Mouse (Mus musculus): ENCODE measurements around the gene Tbc1d32. TPM values are rescaled to one million over a fixed set of nuclear protein-coding genes. Genes with fewer than 3 reads are reported as not detected.
A peak's percentile ranks its signal among the peaks of the same experiment; 100 is the strongest.

Gene Tbc1d32
- polyA plus RNA-seq, 1 experiment from 2014 or later = 3.4 TPM

DNA sequence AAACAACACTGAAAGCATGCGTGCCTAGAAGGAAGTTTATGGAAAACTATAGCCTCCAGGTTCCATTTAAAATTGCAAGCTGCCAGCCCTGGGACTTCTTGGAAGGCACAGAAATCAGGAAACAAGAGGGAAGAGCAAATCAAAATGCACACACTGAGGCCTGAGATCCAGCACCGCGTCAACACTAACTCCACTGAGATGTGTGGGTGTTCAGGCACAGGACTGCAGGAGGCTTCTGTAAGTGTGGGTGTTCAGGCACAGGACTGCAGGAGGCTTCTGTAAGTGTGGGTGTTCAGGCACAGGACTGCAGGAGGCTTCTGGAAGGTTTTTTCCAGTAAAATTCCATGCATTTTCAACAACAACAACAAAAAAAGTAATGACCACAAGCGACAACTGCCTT, 62.7 kb downstream of the Tbc1d32 start:
- no peak for ATAC-seq (ENCODE audit: borderline replicate concordance, extremely low read depth, low FRiP score, low TSS enrichment)
- H3K27ac ChIP-seq = no peak overlapping the region

DNA sequence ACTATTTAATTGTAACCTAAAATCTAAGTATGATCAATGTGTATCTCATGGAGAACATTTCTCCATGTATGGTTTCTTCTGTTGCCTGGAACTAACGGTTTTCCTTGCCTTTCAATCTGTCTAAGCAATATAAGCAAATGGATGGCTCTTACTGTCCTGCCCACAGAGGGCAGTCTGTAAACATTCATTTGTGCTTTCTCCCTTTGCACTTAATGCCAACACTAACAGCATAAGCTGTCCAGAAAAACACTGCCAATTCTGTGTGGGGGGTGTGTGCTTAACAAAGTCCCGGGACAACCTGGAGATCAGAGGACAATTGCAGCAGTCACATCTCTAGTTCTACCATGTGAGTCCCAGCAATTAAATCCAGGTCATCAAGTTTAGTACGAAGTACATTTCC, 64.1 kb downstream of the Tbc1d32 start:
- Histone ChIP-seq H3K27me3 (no peaks in the 10 kb centered on the region), H3K27ac (no peak overlapping the region), H3K4me3 (no peak overlapping the region), H3K9me3 (no peaks in the 10 kb centered on the region), H3K4me2 (no peak overlapping the region), H3K9ac (no peak overlapping the region), H3K4me1 (no peaks in the 10 kb centered on the region), H3K36me3 (no peaks in the 10 kb centered on the region)
- ATAC-seq (ENCODE audit: borderline replicate concordance, extremely low read depth, low FRiP score, low TSS enrichment) = no peak
- 73% methylated on average over 3 of the region's 3 CpGs for WGBS

More for the DNA sequence above, 62.7 kb downstream of the Tbc1d32 start:
- no peak overlapping the region for H3K9ac ChIP-seq
- no peaks in the 10 kb centered on the region for H3K36me3 ChIP-seq
- 86% methylated on average over 4 of the region's 4 CpGs for whole genome bisulfite sequencing
- no peak overlapping the region for H3K4me2 ChIP-seq
- H3K4me1 ChIP-seq = no peaks in the 10 kb centered on the region
- H3K9me3 ChIP-seq = no peaks in the 10 kb centered on the region
- no peaks in the 10 kb centered on the region for H3K27me3 ChIP-seq
- H3K4me3 ChIP-seq = no peak overlapping the region

DNA sequence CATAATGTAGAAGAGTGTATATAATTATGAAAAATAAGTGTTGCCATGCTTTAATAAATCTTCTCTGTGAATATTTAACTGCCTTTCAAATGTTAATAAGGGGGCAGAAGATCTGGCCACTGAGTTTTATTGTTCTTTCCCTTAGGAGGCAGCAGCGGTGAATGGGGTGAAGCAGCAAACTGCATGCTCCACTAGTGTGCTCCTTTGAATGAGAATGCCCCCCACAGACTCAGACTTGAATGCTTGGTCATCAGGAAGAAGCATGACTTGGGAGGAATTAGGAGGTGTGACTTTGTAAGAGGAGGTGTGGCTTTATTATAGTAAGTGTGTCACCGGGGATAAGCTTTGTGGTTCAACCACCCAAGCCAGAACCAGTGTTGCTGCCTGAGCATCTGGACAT, 69.7 kb downstream of the Tbc1d32 start:
- no peaks in the 10 kb centered on the region for H3K4me1 ChIP-seq
- H3K36me3 ChIP-seq = no peaks in the 10 kb centered on the region
- no peak overlapping the region for H3K4me3 ChIP-seq
- H3K4me2 ChIP-seq = no peak overlapping the region
- H3K9ac ChIP-seq = no peak overlapping the region
- no peak overlapping the region for H3K27ac ChIP-seq
- H3K27me3 ChIP-seq = no peaks in the 10 kb centered on the region
- ATAC-seq (ENCODE audit: borderline replicate concordance, extremely low read depth, low FRiP score, low TSS enrichment) = no peak
- H3K9me3 ChIP-seq = no peaks in the 10 kb centered on the region
- 84% methylated on average over 2 of the region's 2 CpGs for WGBS

DNA sequence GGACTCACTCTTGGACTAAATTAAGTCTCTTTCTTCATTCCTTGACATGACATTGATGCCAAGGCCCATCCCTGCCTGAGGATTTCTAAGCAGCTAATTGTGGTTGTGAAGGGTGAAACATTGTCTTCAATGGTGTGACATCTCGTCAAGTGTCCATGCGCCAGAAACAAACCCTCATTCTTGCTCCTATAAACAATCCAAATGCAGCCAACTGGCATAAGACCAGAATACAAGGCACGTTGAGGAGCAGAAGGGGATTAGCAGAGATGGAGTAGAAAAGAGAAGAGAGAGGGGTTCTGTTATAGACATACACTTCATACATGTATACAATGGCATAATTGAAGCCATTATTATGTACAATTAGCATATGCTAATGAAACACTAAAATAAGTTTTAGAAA, 70.3 kb downstream of the Tbc1d32 start:
- H3K9ac ChIP-seq = no peak overlapping the region
- no peaks in the 10 kb centered on the region for H3K9me3 ChIP-seq

GRCm38 (mm10) chr10:56156956-56157355, 71.5 kb downstream of the Tbc1d32 start:
- 80% methylated on average over 3 of the region's 3 CpGs for WGBS
- Histone ChIP-seq H3K27ac (no peak overlapping the region), H3K4me2 (no peak overlapping the region), H3K4me3 (no peak overlapping the region), H3K9me3 (no peaks in the 10 kb centered on the region), H3K36me3 (no peaks in the 10 kb centered on the region), H3K9ac (no peak overlapping the region), H3K27me3 (no peaks in the 10 kb centered on the region), H3K4me1 (no peaks in the 10 kb centered on the region)
- no peak for ATAC-seq (ENCODE audit: borderline replicate concordance, extremely low read depth, low FRiP score, low TSS enrichment)

More for the DNA sequence above, 70.3 kb downstream of the Tbc1d32 start:
- Histone ChIP-seq H3K36me3 (no peaks in the 10 kb centered on the region), H3K27me3 (no peaks in the 10 kb centered on the region), H3K27ac (no peak overlapping the region), H3K4me3 (no peak overlapping the region), H3K4me1 (no peaks in the 10 kb centered on the region), H3K4me2 (no peak overlapping the region)
- 66% methylated on average over 3 of the region's 3 CpGs for WGBS
- no peak for ATAC-seq (ENCODE audit: borderline replicate concordance, extremely low read depth, low FRiP score, low TSS enrichment)

DNA sequence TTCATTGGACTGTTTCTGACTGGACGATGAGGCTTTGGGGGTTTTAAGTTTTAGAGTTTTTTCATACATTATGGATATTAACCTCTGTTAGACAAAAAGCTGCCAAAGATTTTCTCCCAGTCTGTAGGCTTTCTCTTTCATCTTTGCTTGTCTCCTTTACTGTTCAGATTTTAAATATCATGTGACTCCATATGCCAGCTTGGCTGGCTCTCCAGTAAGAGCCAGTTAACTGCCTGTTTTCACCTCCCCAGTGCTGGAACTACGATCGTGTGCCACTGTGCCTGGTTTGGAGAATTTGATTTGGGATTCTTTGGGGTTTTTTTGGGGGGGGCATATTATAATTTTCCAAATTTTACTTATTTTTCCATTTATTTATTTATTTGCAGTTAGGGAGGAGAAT, 79.6 kb downstream of the Tbc1d32 start:
- Histone ChIP-seq H3K27ac (no peak overlapping the region), H3K4me3 (no peak overlapping the region), H3K4me1 (no peaks in the 10 kb centered on the region), H3K4me2 (no peak overlapping the region), H3K9ac (no peak overlapping the region), H3K9me3 (no peaks in the 10 kb centered on the region), H3K36me3 (no peaks in the 10 kb centered on the region), H3K27me3 (no peaks in the 10 kb centered on the region)
- ATAC-seq (ENCODE audit: borderline replicate concordance, extremely low read depth, low FRiP score, low TSS enrichment) = no peak
- 93% methylated on average over 3 of the region's 3 CpGs for WGBS

DNA sequence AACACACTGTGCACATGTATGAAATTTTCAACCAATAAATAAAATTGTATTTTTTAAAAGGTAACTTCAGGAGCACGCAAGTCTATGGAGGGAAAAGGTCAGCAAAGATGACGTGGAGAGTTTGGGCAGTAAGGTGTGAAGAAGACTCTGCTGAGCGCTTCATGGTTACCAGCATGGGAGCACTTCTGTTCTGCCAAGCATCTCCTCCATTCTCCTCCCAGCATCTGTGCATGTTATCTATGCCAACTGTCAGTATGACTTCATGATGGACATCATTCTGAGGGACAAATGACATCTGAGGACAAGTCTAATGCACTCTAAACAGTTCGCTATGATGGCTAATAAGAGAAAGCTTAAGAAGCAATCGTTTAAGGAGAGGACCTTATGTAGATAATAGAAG, 91.3 kb downstream of the Tbc1d32 start:
- no peak for ATAC-seq (ENCODE audit: borderline replicate concordance, extremely low read depth, low FRiP score, low TSS enrichment)
- H3K9ac ChIP-seq = no peak overlapping the region
- WGBS = 95% methylated on average over 5 of the region's 5 CpGs
- H3K27ac ChIP-seq = no peak overlapping the region
- no peaks in the 10 kb centered on the region for H3K36me3 ChIP-seq
- H3K4me3 ChIP-seq = no peak overlapping the region
- H3K9me3 ChIP-seq = no peaks in the 10 kb centered on the region
- H3K4me2 ChIP-seq = no peak overlapping the region
- H3K27me3 ChIP-seq = no peaks in the 10 kb centered on the region
- no peaks in the 10 kb centered on the region for H3K4me1 ChIP-seq

DNA sequence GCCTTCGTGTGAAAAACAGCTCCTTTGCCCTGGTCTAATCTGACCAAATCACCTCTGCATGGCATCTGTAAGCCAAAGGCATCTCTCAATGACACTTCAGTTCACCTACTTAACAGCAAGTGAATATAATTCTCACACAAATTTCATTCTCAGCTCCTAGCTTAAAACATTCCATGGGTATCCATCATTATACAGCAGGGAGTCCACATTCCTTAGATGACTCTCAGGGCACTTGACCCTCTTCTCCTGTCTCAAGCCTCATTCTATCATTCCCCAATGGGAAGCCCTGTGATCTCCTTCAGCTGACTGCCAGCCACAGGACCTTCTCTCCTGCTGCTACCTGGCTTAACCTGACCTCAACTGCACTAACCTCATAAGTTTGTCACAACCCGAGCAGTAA, 98.8 kb downstream of the Tbc1d32 start:
- no peaks in the 10 kb centered on the region for H3K4me1 ChIP-seq
- H3K4me2 ChIP-seq = no peak overlapping the region
- H3K27ac ChIP-seq = no peak overlapping the region
- H3K4me3 ChIP-seq = no peak overlapping the region
- no peaks in the 10 kb centered on the region for H3K36me3 ChIP-seq
- H3K9ac ChIP-seq = no peak overlapping the region
- no peaks in the 10 kb centered on the region for H3K27me3 ChIP-seq
- 84% methylated on average over 2 of the region's 2 CpGs for WGBS
- ATAC-seq (ENCODE audit: borderline replicate concordance, extremely low read depth, low FRiP score, low TSS enrichment) = no peak
- no peaks in the 10 kb centered on the region for H3K9me3 ChIP-seq

GRCm38 (mm10) chr10:56126972-56127371, 101.5 kb downstream of the Tbc1d32 start:
- Histone ChIP-seq H3K4me1 (no peaks in the 10 kb centered on the region), H3K27me3 (no peaks in the 10 kb centered on the region), H3K9me3 (no peaks in the 10 kb centered on the region), H3K36me3 (no peaks in the 10 kb centered on the region), H3K27ac (no peak overlapping the region), H3K4me2 (no peak overlapping the region), H3K4me3 (no peak overlapping the region), H3K9ac (no peak overlapping the region)
- no peak for ATAC-seq (ENCODE audit: borderline replicate concordance, extremely low read depth, low FRiP score, low TSS enrichment)
- 79% methylated on average over 1 of the region's 1 CpGs for WGBS

DNA sequence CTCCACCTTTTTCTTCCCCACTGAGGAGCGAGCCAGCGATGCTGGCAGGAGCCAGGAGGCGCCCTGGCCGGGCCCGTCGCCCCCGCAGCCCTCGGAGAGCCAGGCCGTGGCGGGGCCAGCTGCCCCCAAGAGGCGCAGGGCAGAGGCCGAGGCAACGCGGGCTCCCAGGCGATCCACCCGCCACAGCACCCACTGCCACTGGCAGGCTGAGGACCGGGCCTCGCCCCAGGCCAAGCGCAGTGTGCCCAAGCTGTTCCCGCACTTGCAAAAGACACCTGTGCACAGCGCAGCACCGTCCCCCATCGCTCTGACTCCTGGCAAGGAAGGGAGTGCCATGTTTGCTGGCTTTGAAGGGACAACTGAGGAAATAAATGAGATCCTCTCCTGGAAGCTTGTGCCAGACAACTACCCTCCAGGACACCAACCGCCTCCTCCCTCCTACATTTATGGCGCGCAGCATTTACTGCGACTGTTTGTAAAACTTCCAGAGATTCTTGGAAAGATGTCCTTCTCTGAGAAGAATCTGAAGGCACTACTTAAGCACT, 112.8 kb downstream of the Tbc1d32 start:
- no peaks in the 10 kb centered on the region for H3K9me3 ChIP-seq
- 18% methylated on average over 27 of the region's 27 CpGs for WGBS
- ATAC-seq (ENCODE audit: borderline replicate concordance, extremely low read depth, low FRiP score, low TSS enrichment) = peak; percentile 75
- peak overlapping the region; percentile 88 for H3K4me2 ChIP-seq
- H3K36me3 ChIP-seq = no peaks in the 10 kb centered on the region
- peak overlapping the region; percentile 59 for H3K4me3 ChIP-seq
- H3K27ac ChIP-seq = no peak overlapping the region
- peak overlapping the region; percentile 47 for H3K9ac ChIP-seq
- no peaks in the 10 kb centered on the region for H3K27me3 ChIP-seq
- peaks cover 6% of the 10 kb centered on the region for H3K4me1 ChIP-seq

- Histone ChIP-seq H3K27me3 (no peaks in the 10 kb centered on the region), H3K4me1 (peaks cover 6% of the 10 kb centered on the region), H3K4me3 (peak overlapping the region; percentile 59), H3K9ac (peak overlapping the region; percentile 47), H3K9me3 (no peaks in the 10 kb centered on the region), H3K27ac (peak overlapping the region; percentile 50), H3K4me2 (peak overlapping the region; percentile 88), H3K36me3 (no peaks in the 10 kb centered on the region)
- WGBS = under 1% methylated on average over 50 of the region's 50 CpGs
- peak; percentile 88 for ATAC-seq (ENCODE audit: borderline replicate concordance, extremely low read depth, low FRiP score, low TSS enrichment)
These were observed 113.4 kb downstream of the Tbc1d32 start for GRCm38 (mm10) chr10:56114951-56115635.

DNA sequence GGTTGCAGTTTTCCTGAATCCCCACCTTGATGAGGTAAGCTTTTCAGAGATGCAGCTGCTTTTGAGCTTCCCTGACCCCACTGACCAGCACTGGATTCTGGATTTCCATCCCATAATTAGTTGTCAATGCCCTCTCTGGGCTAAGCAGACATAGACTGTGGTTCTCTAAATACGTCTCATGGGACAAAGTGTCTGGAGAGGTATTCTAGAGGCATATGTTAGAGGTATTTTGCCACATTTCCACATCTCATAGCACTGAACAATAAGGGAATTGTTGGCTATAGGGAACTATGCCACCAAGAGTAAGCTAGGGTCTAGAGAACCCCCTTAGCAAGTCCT, 121.5 kb downstream of the Tbc1d32 start:
- Histone ChIP-seq H3K4me2 (peak overlapping the region; percentile 55), H3K4me1 (no peaks in the 10 kb centered on the region), H3K9ac (peak overlapping the region; percentile 52), H3K27me3 (no peaks in the 10 kb centered on the region), H3K36me3 (no peaks in the 10 kb centered on the region), H3K9me3 (no peaks in the 10 kb centered on the region), H3K4me3 (peak overlapping the region; percentile 41), H3K27ac (0 out of 2 replicates have a peak overlapping the region, but pooled peaks have one; percentile 35)
- WGBS = 37% methylated on average over 1 of the region's 1 CpGs
- 0 out of 2 replicates have a peak, but pooled peaks have one; percentile 11 for ATAC-seq (ENCODE audit: borderline replicate concordance, extremely low read depth, low FRiP score, low TSS enrichment)
